In the genomic region with DNA sequence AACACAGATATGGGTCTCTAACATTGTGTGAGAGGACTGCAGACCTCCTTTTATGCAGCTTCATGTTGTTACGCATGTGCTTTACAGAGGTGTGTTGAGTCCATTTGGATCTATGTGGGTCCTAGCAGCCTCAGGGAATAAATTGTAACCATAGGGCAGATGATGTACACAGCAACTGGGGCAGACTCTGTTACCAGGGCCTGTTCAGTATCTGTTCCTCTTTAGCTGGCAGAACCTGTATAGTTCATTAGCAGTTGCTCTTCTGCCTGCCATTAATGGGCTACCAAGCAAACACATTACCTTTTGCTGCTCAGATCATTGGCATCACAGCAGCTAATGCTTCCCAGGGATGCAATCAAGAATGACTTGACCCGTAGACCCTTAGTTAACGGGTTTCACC, we compare ENCODE assay signal across 18 mouse cellular contexts.
A peak's percentile ranks its signal among the peaks of the same experiment; 100 is the strongest.
DNase-seq lines count a peak whose midpoint lies in the region; ATAC-seq and TF ChIP-seq lines count a peak whose summit lies in the region.
"Had no signal": no experiment of that assay in that cellular context is flagged by ENCODE, and none has a peak within 500 bp of the region (broad histone marks: within the 10 kb centered on the region; RNA-seq: fewer than 3 reads in every experiment).

No protein-coding gene starts in this region.

- H3K79me2 ChIP-seq in CH12.LX (replicated peaks; ENCODE audit: control insufficient read depth, extremely low read depth, insufficient read depth, poor library complexity, severe bottlenecking), result no peaks in the 10 kb centered on the region

- no peak overlapping the region for H3K9ac ChIP-seq in CH12.LX (ENCODE audit: insufficient read depth, low read depth)
- H3K9ac ChIP-seq: forebrain, embryonic 13.5 days; forebrain, postnatal 0 days; heart, embryonic 12.5 days; hindbrain, embryonic 15.5 days had no signal

- intact Hi-C loops in left cerebral cortex, postnatal 14 days (cut with DNase I), result no loop called here

- dilution Hi-C loops in CH12.LX (cut with MboI; ENCODE audit: extremely low pct_ligation_motif_present, extremely low pct_unique_long_range_greater_than_20kb, low sequenced_read_pairs), result no loop called here

- H3K27ac ChIP-seq in CH12.LX (ENCODE audit: insufficient read depth, low read depth), result no peak overlapping the region; the same call in 1 of the 2 replicates
- H3K27ac ChIP-seq: embryonic facial prominence, embryonic 10.5 days; forebrain, embryonic 13.5 days; heart, adult 2 months; hindbrain, embryonic 15.5 days had no signal

- TF ChIP-seq POLR2A in CH12.LX (IDR thresholded peaks at IDR 0.05; ENCODE audit: low read depth, low read length), result no peak

- H3K36me3 ChIP-seq in CH12.LX (replicated peaks in 1 of 2; ENCODE audit: control insufficient read depth in 1 of 2, insufficient read depth in 1 of 2, low read length in 1 of 2), result no peaks in the 10 kb centered on the region
- no peaks in the 10 kb centered on the region for H3K36me3 ChIP-seq in splenic B cell, adult 2 months (ENCODE audit: control insufficient read depth, insufficient read depth, low read length, poor library complexity, severe bottlenecking)
- H3K36me3 ChIP-seq: embryonic facial prominence, embryonic 10.5 days; heart, embryonic 12.5 days; hindbrain, embryonic 15.5 days had no signal

- peak; percentile 62 for ATAC-seq in megakaryocyte, adult 5-6 weeks (ENCODE audit: poor library complexity, severe bottlenecking)
- ATAC-seq: CD4-positive, CD25-positive, alpha-beta regulatory T cell, adult 4 months; forebrain, embryonic 13.5 days; forebrain, postnatal 0 days had no signal

- in situ Hi-C loops in CH12.LX (cut with MboI; ENCODE audit: low pct_ligation_motif_present, low pct_unique_long_range_greater_than_20kb, low sequenced_read_pairs), result no loop called here

- H3K4me2 ChIP-seq in CH12.LX (ENCODE audit: insufficient read depth, low read depth, poor library complexity, severe bottlenecking), result no peak overlapping the region
- H3K4me2 ChIP-seq: forebrain, embryonic 13.5 days; heart, embryonic 12.5 days; hindbrain, embryonic 15.5 days had no signal

- peaks cover 14 to 46% of the 10 kb centered on the region in 2 experiments for H3K4me1 ChIP-seq in CH12.LX (ENCODE audit: control insufficient read depth in 1 of 2, insufficient read depth in 2 of 2)
- H3K4me1 ChIP-seq: forebrain, embryonic 13.5 days; heart, embryonic 12.5 days; hindbrain, embryonic 15.5 days had no signal

- no peaks in the 10 kb centered on the region for H3K27me3 ChIP-seq in CH12.LX (replicated peaks)
- H3K27me3 ChIP-seq in splenic B cell, adult 2 months (ENCODE audit: control insufficient read depth, insufficient read depth, low read length, poor library complexity, severe bottlenecking), result no peaks in the 10 kb centered on the region
- H3K27me3 ChIP-seq: forebrain, embryonic 13.5 days; heart, embryonic 12.5 days; hindbrain, embryonic 15.5 days had no signal

- H3K9me3 ChIP-seq in CH12.LX (replicated peaks; ENCODE audit: low read length), result no peaks in the 10 kb centered on the region
- H3K9me3 ChIP-seq: embryonic facial prominence, embryonic 10.5 days; forebrain, embryonic 13.5 days; hindbrain, embryonic 15.5 days had no signal

- no peak for TF ChIP-seq CTCF in CH12.LX (conservative IDR thresholded peaks at IDR 0.05 in 1 of 2, IDR thresholded peaks at IDR 0.05 in 1 of 2; ENCODE audit: low read depth in 2 of 2, low read length in 2 of 2)

- DNase-seq in A20 (ENCODE audit: low read depth, low spot score) (peak; percentile 60), CH12.LX (ENCODE audit: extremely low read depth) (peak; percentile 40), adipocyte (ENCODE audit: low spot score) (no peak)
- DNase-seq in splenic B cell, adult 2 months (ENCODE audit: low read depth, low spot score), result peak; percentile 66
- no peak for DNase-seq in left cerebral cortex, postnatal 14 days (ENCODE audit: low spot score in 2 of 2)
- DNase-seq: adrenal gland, adult 2 months; adrenal gland, postnatal 25 days; cerebellum, adult 18-20 months; cerebellum, adult 9-11 months; cerebellum, postnatal 36 days; forebrain, postnatal 0 days had no signal

- no peak overlapping the region for H3K4me3 ChIP-seq in CH12.LX (replicated peaks in 1 of 3; ENCODE audit: low read depth in 2 of 3, low read length in 2 of 3, poor library complexity in 1 of 3)
- H3K4me3 ChIP-seq: embryonic facial prominence, embryonic 10.5 days; forebrain, embryonic 13.5 days; heart, adult 2 months; heart, embryonic 12.5 days; hindbrain, embryonic 15.5 days had no signal

- TF ChIP-seq RAD21 in CH12.LX (IDR thresholded peaks at IDR 0.05; ENCODE audit: low read depth, low read length), result no peak

- TF ChIP-seq EP300 in CH12.LX (IDR thresholded peaks at IDR 0.05; ENCODE audit: low read length), result peak; percentile 25; the same call in 1 of the 2 replicates

TF ChIP-seq in CH12.LX, 34 proteins besides CTCF, POLR2A, EP300 and RAD21:
- TF ChIP-seq IRF4 (IDR thresholded peaks at IDR 0.05; ENCODE audit: low read depth, low read length), result peak; percentile 57; the same call in 1 of the 2 replicates
- no peak for TF ChIP-seq BHLHE40 (IDR thresholded peaks at IDR 0.05; ENCODE audit: low read depth, low read length)
- no peak for TF ChIP-seq POLR2AphosphoS2 (IDR thresholded peaks at IDR 0.05; ENCODE audit: low read depth, low read length)
- TF ChIP-seq PAX5 (IDR thresholded peaks at IDR 0.05; ENCODE audit: low read length), result no peak
- TF ChIP-seq MAFK (IDR thresholded peaks at IDR 0.05; ENCODE audit: insufficient replicate concordance, low read length), result no peak

Comparison
In these comparisons a context has a peak if more than half of its experiments do, and no peak if none do; other contexts are left out.
1. DNase-seq: peak in A20 (single experiment), CH12.LX (single experiment) and splenic B cell, adult 2 months (single experiment); none in left cerebral cortex, postnatal 14 days (0 of 2) and adipocyte (single experiment).